Mouse (Mus musculus): ENCODE results near the gene Cdt1.
"Not testable (repeated sequence)": the region's sequence is repeated elsewhere in the genome, so short reads cannot be mapped to it uniquely, and the experiment has no call there.

Cdt1 gene

GRCm38 (mm10) chr8:122550234-122550994, 17.4 kb upstream of the Cdt1 start:
- DNase-seq (ENCODE audit: low spot score in 2 of 2), result no peak

DNA sequence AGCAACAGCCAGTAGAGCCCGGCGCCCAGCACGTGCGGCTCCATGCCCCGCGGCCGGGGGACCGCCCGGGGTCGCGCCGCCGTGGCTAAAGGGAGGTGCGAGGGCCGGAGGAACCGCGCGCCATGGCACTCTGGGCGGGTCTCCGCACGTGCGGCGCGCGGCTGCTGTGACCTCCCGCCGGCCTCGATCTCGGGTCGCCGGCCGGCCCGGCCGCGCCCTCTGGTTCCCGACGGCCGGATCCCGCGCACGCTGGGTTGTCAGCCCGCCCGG, 16.9 kb upstream of the Cdt1 start:
- no peak for DNase-seq (ENCODE audit: low spot score in 2 of 2)

- DNase-seq (ENCODE audit: low spot score in 2 of 2), result peak in 1 of 2 experiments; percentile 82
Observed at GRCm38 (mm10) chr8:122551265-122552051, 16.4 kb upstream of the Cdt1 start, which contains the start of gene Piezo1. TSS of gene Piezo1 (minus strand) at chr8:122551329.

DNA sequence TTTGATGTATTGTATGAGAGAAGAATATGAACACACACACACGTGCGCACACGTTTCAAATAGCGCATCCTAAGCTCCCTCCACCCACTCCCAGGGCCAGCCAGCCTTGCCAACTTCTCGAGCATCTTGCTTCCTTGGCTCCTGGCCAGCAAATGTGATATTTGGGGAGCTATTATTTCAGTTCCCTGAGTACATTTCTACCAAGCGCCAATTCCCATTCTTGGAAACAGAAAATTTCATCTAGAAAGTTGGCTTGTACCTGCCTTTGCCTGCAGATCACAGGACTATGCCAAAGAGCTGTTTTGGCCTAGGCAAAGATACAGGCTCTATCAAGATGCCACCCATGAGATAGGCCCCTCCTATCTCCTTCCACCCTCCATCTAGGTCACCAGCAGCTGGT, 13.0 kb upstream of the Cdt1 start:
- DNase-seq (ENCODE audit: low spot score in 2 of 2), result no peak

DNA sequence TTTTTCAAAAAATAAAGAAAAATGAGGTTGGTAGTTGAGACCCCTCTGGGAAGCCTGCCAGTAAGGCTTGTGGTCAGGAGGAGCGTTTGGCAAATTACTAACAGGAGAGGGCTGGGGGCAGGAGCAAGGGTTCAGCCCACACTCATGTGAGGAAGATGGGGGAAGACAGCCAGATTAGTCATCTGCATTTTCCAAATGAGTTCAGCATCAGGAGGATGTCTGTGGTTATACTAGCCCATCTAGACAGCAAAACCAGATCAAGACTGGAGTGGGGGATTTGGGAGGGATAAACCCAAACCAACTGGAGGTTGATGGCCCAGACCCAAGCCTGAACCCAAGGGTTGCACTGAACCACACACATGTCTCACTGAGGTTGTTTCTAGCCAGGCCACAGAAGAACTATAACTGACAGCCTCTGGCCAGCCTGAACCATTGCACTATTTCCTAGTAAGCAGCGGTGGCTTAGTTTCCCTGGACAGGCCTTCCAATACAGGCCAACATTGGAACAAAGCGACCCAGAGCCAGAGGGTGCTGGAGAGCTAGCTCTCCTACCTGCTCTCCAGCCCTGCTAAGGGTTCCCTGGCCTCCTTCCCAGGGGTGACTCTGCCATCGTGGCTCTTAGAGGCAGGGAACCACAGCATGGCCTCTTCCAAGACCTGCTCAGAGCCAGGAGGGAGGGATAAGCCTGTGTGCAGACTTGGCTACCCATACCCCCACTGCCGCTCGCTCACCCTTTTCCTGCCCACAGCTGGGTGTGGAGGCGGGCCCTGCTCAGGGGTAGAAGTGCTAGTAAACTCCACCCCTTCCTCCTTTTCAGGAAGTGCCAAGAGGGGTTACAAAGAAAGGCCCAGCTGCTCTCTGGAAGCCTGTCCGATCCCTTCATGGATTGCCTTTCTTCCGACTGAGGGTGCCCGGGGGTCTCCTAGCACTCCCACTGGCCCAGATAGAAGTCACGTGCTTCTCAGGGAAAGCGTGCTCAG, 11.5 kb upstream of the Cdt1 start:
- DNase-seq (ENCODE audit: low spot score in 2 of 2), result no peak

DNA sequence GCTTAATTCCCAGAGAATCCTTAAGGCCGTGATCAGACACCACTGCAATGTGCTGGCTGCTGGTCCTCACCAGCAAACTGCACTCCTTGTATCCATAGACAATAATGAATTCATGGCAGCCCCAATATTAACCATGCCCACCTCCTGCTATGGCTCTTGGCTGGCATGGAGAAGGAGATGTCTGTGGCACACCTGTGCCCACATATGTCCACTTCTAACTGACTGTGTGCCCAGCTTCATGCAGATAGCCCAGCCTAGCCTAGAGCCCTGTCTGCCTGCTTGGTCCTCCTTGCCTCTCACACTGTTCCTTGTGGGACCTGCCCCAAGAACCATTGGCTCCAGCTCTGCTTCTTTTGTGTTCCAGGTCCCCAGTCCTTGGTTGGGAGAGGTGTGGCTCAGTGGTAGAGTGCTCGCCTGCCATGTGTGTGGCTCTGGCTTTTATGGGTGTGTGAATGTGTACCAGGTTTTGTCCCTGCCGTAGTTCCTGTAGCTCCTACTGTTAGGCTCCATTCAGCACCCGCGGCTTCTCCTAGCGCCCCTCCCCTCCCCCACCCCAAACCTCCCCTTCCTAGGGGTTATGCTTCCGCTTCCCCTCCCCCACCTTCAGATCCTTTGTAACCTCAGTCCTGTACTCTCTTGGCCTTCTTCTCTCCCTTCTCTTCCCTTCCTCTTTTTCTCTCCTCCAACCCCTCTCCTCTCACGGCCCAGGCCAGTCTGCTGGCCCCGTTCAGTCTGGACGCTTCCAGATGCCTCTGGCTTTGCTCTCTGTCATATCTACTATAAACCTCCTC, 10.4 kb upstream of the Cdt1 start:
- DNase-seq (ENCODE audit: low spot score in 2 of 2), result no peak

GRCm38 (mm10) chr8:122558671-122559349, 9.0 kb upstream of the Cdt1 start:
- DNase-seq (ENCODE audit: low spot score in 2 of 2), result no peak

DNA sequence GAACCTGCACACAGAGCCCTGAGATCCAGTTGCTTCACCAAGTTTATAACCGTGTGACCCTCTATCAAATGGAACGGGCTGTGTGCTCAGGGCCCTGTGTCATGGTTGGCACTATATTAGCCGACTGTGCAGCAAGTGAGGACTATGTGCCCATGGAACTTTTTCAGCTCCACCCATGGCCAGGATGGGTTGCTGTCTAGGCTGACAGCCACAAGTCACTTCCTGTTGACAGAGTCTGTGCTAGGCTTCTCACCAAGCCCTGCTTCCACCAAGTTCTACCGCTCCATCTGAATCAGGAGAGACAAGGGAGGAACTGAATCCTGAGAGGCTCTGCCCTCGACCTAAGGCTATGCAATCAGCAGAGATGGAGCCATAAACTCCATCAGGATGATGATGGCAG, 6.6 kb upstream of the Cdt1 start:
- DNase-seq (ENCODE audit: low spot score in 2 of 2), result no peak

DNA sequence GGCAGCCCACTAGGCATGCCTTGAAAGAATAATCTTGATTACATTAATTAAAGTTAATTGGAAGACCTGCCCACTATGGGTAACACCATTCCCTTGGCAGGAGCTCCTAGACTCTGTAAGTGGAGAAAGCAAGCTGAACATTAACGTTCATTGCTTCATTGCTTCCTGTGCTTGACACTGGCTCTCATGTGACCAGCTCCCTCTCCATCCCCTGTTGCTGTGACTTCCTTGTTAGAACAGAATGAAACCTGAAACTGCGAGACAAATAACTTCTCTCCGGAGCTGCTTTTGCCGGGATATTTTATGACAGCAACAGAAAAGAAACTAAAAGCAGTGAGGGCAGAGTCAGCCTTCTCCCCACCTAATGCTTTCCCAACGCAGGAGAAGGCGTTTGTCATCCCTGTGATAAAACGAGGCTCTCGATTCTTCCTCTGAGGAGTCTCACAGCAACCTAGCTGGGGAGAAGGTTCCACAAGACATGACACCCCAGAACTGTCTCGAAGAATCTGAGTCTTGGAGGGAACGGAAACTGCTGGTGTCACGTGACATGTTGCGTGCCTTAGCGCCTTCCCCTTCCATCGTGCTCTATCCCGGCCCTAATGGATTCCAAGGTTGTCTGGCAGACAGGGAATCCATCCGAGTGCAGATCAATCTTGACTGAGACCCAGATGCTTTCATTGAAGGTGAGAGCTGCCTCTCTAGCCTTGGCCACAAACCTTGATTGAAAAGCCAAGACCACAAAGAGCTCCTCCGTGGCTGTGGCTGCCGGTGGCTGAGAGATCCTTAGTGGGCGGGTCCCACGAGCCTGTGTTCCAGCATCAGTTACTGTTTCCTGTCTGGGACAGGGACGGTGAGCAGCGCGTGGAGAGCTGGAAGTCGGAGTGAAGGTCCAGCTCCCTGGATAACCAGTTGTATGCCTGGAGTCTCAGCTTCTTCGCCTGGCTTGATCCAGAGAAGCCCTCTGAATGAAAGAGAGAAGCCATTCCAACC, 3.2 kb upstream of the Cdt1 start:
- DNase-seq (ENCODE audit: low spot score in 2 of 2), result no peak

DNA sequence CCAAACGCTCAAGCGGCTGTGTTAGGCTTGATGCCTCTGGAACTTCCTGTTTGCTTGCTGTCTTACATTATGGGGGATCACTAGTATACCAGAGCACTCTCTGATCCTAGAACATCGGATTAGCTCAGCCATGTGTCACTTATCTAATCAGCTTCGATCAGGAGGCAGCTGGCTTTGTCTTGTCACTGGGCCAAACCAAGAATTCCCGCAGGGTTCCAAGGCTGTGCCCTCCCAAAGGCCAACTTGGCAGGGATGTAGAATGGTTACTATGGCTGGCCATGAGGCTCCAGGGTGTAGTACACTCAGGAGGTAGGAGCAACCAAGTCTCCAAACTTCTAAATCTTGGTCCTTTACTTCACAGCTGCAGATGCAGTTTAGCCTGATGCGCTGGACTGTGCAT, 1.0 kb upstream of the Cdt1 start:
- no peak for DNase-seq (ENCODE audit: low spot score in 2 of 2)

DNA sequence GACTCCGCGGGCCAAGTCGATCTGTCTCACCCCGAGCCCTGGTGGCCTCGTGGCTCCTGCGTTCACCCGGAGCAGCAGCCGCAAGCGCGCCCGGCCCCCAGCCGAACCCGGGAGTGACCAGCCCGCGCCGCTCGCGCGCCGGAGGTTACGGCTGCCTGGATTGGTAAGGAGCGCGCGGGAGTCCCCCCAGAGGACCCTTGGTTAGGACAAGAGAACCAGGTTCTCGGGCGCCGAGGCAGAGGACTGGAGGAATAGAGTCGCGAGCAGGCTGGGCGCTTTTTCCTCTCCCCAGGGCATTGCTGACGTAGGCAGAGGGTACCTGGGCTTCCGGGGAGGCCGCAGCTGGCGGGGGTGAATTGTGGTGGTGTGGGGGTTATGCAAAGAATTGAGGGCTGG, 292 bp downstream of the Cdt1 start:
- no peak for DNase-seq (ENCODE audit: low spot score in 2 of 2)

DNA sequence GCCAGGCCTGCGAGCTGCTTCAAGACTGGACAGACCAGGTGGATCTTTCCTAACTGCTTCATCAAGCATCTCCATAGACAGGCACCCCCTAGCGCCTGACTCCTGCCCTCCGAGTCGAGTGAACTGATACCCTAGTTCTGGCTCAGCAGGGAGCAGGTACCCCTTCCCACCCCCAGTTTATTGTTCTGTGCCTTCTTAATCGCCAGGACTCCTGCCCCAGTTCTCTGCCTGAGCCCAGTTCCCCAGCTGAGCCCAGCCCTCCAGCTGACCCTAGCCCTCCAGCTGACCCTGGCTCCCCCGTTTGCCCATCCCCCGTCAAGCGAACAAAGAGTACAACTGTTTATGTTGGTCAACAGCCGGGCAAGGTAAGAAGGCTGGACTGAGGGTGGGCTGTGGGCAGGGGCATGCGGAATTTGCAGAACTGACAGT, 1.1 kb downstream of the Cdt1 start:
- DNase-seq (ENCODE audit: low spot score in 2 of 2), result no peak

- DNase-seq (ENCODE audit: low spot score in 2 of 2), result no peak
Observed at GRCm38 (mm10) chr8:122569329-122569728, 1.5 kb downstream of the Cdt1 start.

GRCm38 (mm10) chr8:122569996-122570395, 2.2 kb downstream of the Cdt1 start:
- DNase-seq (ENCODE audit: low spot score in 2 of 2), result no peak

DNA sequence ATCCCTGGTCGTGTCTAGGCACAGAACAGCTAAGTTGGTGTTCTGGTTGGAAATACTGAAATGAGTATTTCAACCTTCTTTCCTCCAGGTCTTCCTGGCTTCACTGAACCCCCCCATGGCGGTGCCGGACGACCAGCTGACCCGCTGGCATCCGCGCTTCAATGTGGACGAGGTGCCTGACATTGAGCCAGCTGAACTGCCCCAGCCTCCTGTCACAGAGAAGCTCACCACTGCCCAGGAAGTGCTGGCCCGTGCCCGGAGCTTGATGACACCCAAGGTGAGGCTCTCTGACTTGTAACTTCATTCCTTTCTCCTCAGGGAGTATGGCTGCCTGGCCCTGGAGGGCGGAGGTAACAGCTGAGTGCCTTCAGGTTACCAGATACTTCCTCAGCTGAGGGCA, 3.3 kb downstream of the Cdt1 start:
- no peak for DNase-seq (ENCODE audit: low spot score in 2 of 2)

GRCm38 (mm10) chr8:122571750-122572267, 4.0 kb downstream of the Cdt1 start:
- no peak for DNase-seq (ENCODE audit: low spot score in 2 of 2)

DNA sequence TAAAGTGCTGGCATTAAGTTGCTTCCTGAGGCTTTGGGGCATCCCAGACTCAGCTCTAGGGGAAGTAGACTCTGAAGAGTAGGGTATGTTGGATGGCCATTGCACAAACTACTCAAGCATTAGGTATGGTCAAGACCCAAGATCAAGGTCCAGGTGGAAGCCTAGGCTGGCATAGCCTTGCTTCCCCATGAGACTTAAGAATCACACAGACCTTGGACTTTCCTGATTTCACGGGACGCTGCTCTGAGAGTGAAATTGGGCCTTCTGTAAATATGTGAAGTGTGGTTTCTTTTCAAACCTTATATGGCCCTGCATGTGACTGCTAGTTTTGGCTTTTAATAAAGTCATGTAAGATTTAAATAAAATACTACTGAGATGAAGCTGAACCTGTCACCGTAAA, 4.9 kb downstream of the Cdt1 start:
- no peak for DNase-seq (ENCODE audit: low spot score in 2 of 2)

DNA sequence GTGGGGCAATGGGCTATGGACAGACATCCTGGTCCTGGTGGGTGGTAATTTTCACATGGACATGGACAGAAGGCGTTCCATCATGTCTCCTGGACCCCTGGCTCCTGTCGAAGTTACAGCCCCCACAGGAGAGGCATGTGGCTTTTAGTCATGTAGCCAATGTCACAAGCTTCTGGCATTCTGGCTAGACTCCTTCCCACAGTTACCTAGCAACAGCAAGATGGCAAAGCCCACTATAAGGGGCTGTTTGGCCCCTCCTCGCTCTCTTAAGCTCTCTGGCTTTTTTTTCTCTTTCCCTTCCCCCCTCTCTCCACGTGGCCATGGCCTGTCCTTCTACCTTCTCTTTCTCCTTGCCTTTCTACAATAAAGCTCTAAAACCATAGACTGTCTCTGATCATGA, 5.4 kb downstream of the Cdt1 start:
- DNase-seq (ENCODE audit: low spot score in 2 of 2), result not testable (repeated sequence)

DNA sequence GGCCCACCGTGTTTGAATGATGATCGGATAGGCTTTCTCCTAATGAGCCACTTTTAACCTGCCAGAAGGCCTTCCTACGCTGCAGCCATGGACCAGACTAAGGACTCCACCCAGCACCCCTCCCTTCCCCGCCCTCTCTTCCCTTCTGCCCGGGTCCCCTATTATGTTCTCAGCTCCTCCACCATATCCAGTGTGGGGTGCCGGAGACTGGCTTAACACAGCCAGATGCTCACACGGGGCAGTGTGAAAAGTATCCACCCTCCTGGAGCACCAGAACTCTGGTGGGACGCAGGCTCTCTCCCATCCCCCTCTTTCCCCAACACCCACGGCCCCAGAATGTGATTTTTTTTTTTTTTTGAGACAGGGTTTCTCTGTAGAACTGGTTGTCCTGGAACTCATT, 5.8 kb downstream of the Cdt1 start:
- DNase-seq (ENCODE audit: low spot score in 2 of 2), result no peak
